Mouse (Mus musculus): ENCODE results near the gene Slc26a1.

Slc26a1 gene

DNA sequence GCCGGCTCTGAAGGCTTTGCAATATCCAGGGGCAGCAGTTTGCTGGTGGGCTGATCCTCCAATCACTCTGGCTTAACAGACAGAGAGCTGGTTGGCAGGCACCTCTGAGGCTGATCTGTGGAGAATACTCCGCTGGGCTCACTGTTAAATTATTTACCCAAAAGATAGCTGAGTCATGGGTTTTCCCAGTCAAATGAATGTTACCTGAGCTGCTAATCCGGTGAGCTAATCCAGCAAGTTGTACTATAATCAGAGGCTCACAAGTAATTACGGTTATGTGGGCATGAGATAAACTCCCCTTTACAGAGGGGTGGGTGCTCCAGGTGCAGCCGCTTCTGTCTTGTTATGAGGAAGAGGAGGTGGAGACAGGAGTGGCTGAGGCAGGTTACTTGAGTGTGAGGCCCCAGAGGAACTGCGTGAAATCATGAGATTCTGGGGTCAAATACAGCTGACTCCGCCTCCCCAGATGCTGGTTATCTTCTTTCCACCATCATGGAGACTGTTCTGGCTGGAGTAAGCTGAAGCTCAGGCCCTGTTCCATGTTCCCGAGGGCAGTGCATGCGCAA, at the start of gene Slc26a1:
TSS of gene Slc26a1 (minus strand) at position 319 of the 566 bp plus-strand sequence.
- DNase-seq (ENCODE audit: low read depth), result no peak

GRCm38 (mm10) chr5:108724006-108724405, 48.6 kb upstream of the Slc26a1 start:
- DNase-seq (ENCODE audit: low read depth), result no peak

DNA sequence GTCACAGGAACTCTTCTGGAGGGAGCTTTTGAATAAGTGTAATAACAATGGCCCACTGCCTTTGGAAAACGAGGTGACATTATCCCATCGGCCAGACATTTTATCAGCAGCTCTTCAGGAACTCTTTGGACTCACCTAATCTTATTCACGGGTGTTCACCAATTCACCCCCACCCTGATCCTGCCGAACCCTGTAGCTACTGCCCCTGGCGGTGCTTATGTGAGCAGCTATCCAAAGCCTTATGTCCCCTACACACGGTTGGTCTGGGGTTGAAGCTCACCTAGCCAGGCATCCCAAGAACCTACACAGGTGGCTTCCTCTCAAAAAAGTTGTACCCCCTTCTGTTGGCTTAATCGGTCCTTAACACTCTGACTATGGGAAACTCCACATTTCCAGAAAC, 44.4 kb upstream of the Slc26a1 start:
- DNase-seq (ENCODE audit: low read depth), result no peak

DNA sequence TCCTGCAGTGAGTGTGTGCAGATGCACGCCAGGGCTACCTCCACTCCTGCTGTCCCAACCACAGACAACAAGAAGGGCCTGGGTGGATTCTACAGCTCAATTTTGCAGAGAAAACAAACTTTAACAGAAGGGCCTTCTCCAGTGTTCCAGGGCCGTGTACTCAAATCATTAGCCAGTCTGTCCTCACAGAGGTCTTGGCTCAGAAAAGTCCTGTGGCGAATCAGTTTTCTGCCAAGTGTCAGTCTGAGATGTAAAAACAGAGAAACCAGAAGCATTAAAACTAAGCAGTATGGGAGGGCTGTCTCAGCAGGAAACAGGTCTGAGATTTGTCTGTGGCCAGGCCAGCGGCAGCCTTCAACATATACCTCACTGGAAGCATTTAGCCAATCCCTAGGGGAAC, 42.7 kb upstream of the Slc26a1 start:
- no peak for DNase-seq (ENCODE audit: low read depth)

DNA sequence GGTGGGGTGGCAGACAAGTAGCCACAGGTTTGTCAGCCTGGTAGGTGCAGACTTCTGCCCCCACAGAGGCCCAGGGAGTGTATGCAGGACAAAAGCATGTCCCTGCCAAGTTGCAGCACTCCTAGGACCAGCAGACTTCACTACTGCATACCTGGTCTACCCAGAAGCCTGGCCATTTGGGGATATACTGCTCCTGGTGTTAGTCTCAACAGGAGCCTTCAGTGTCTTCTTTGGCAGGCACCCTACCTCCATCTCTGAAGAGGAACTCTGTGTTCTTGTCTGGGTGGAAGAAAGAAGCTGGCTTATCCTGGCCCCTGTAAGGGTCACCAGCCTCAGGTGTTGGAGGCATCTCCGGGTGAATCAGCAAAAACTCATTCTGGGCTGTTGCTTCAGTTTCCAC, 40.6 kb upstream of the Slc26a1 start:
- no peak for DNase-seq (ENCODE audit: low read depth)

DNA sequence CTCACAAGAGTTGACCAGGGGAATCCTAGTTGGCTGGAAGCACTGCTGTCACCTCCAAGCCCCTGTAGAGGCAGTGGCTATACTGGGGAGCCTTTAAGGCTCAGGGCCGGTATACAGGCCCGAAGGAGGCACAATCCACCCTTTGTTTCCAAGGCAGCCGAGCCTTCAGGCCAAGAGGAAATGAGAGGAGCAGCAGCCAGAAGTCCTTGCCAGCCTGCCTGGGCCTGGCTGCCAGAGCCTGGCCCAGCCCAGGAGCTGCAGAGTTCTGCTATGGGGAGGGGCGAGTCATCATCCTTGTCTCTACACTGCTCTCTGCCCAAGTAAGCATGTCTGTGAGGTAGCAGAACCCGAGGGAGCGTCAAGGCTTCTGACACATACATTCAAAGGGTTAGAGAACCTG, 38.8 kb upstream of the Slc26a1 start:
- no peak for DNase-seq (ENCODE audit: low read depth)

DNA sequence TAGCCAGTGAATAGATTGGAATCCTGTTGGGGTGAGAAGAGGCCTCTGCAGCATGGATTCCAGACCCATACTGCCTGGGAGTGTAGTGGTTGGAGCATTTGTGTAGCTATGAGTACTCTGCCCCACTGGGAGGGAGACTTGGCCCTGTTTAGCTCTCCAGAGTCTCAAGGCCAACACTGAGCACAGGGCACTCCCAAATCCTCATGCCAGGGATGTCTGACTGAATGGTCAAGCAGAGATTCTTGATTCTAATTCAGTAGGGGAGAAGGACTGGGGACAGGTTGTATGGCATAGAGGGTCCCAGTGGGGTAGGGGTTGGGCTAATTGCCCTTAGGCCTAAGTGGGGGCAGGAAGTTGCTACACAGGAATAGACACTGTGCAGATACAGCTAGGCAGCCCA, 38.3 kb upstream of the Slc26a1 start:
- DNase-seq (ENCODE audit: low read depth), result no peak

- no peak for DNase-seq (ENCODE audit: low read depth)
Observed at GRCm38 (mm10) chr5:108713096-108713495, 37.7 kb upstream of the Slc26a1 start.

GRCm38 (mm10) chr5:108711968-108712367, 36.6 kb upstream of the Slc26a1 start:
- no peak for DNase-seq (ENCODE audit: low read depth)

- DNase-seq (ENCODE audit: low read depth), result no peak
Observed at GRCm38 (mm10) chr5:108708981-108709731, 33.8 kb upstream of the Slc26a1 start.

GRCm38 (mm10) chr5:108708419-108708818, 33.0 kb upstream of the Slc26a1 start:
- DNase-seq (ENCODE audit: low read depth), result no peak

- DNase-seq (ENCODE audit: low read depth), result no peak
Observed at GRCm38 (mm10) chr5:108707758-108708157, 32.4 kb upstream of the Slc26a1 start.

DNA sequence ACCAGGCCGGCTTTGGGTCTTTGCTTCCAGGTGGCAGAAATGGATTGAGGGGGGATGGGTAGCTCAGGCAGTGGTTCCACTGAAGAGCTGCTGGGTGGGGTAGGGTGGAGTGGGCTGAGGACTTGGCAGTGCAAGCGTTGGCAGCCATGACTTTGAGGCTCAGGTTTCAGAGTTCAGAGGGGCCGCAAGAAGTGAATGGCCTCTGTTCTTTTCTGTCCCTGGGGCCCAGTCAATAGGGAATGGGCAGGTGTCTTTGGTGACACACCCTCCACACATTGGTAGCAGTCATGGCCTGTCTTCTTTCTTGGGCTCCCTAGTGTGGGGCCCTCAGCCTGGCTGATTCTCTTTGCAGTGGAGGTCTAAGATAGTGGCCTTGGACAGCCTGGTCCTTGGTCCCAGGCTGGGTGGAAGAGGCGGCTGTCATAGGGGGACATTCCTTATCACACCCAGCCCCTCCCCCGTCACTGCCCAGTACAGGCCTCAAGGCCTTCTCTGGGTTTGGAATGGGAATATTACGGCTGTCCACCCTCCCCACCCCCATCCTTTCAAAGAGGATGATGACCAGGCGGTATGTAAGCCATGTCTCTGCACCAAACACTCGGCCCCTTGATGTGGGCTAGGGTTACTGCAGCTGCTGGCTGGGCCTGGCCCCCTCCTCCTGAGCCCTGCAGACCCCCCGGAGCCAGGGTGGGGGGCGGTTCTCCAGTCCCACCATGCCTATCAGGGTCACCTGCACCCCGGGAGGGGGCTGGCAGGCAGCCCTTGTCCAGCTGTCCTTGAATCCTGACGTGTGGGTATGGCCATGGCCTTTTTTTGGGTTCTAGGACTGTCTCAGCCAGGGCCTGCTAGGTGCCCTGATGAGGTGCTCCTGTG, 28.6 kb upstream of the Slc26a1 start:
- no peak for DNase-seq (ENCODE audit: low read depth)

DNA sequence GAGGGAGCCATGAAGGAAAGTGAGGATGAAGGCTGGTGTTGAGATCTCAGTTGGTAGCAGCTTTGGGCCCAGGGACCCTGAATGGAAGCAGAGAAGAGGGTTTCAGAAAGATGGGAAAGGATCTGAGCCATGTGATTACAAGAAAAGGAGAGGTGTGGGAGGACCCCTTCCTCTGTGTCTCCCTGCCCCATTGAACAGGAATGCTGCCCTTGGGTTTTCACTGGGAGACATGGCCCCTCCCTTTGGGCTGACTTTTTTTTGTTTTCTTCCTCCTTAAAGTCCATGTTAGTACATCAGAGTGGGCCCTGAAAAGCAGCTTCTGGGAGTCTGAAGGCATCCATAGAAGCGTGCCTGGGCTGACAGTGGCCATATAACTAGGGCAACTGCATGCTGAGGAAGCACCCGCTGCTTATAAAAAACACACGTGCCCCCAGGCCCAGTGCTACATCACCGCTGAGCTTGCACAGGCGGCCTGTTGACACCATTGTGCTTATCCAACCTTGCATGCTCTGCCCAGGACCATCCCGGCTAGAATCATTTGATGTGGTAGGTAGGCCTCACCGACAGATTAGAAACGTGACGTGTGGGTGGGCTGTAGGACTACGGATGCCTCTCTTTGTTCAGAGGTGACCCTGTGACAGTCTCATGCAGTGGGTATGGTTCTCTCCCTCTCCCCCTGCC, 26.1 kb upstream of the Slc26a1 start:
- DNase-seq (ENCODE audit: low read depth), result no peak

GRCm38 (mm10) chr5:108700346-108700745, 25.0 kb upstream of the Slc26a1 start:
- DNase-seq (ENCODE audit: low read depth), result no peak

DNA sequence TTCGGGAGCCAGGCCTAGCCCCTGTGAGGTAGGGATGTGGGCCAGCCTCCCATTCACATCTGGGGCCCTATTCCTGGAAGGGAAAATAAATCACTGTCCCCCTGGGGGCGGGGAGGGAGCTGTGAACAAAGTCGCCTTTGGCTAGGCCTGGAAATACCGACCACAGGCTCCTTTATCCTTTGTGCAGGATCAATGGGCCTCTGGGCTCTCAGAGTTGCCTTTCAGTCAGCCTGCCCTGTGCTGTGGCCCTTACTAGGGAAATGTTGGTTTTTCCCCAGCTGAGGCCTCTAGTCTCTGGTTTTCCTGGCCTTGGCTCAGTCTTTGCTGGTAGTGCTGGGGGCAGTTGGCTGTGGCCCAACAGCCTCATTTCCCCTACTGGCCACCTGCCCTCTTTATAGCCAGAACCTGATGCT, 22.0 kb upstream of the Slc26a1 start:
- DNase-seq (ENCODE audit: low read depth), result no peak

DNA sequence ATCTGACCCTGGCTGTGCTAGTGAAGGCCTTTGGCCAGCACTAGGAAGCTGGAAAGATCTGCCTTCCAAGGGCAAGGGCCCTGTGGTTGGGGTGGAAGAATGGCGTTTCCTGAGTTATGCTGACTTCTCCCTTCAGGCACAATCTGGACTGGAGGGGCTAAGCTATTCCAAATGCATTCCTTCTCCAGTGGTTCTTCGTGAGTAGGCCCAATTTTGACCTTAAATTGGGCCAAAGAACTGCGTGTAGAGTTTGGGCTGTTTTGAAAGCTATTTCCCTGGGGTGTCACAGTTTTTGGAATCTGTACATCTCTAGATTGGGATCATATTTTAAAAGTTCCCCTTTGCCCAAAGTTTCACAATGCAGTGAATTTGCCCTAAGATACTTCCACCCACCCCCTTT, 21.2 kb upstream of the Slc26a1 start:
- DNase-seq (ENCODE audit: low read depth), result no peak

- DNase-seq (ENCODE audit: low read depth), result no peak
Observed at GRCm38 (mm10) chr5:108695861-108696260, 20.5 kb upstream of the Slc26a1 start.

GRCm38 (mm10) chr5:108694352-108695261, 19.2 kb upstream of the Slc26a1 start:
- peak; percentile 54 for DNase-seq (ENCODE audit: low read depth)

- peak; percentile 95 for DNase-seq (ENCODE audit: low read depth)
Observed at GRCm38 (mm10) chr5:108693872-108694288, 18.5 kb upstream of the Slc26a1 start.

DNA sequence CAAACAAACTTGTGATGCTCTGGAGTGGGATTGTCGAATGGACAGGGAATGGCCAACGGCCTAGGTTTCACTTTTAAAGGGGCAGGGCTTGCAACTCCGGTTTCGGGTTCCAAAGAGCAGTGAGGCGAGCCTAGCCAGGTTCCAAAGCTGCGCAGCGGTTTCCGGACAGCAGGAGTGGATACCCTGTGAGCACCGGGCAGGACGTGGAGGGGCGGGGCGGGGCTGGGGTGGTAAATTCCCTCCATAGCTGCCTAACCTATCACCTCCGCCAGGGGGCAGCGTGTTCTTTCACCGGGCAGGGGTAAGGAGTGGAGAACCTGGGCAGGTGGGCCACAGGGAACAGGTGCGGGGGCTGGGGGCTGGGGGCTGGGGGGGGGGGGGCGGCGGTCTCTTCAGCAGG, 16.9 kb upstream of the Slc26a1 start, which contains the start of gene Fgfrl1:
TSS of gene Fgfrl1 (plus strand) at position 112 of the 400 bp plus-strand sequence.
- DNase-seq (ENCODE audit: low read depth), result peak; percentile 89

Measured in induced T-regulatory cell, adult 2 months (primary cell).